Mouse (Mus musculus): ENCODE data around the gene Rtn4rl2. TPM values are rescaled to one million over a fixed set of nuclear protein-coding genes. Genes with fewer than 3 reads are reported as not detected.
A peak's percentile ranks its signal among the peaks of the same experiment; 100 is the strongest.

Rtn4rl2 gene
- total RNA-seq, 2 experiments from 2014 or later = 1.8 to 4.0 TPM

DNA sequence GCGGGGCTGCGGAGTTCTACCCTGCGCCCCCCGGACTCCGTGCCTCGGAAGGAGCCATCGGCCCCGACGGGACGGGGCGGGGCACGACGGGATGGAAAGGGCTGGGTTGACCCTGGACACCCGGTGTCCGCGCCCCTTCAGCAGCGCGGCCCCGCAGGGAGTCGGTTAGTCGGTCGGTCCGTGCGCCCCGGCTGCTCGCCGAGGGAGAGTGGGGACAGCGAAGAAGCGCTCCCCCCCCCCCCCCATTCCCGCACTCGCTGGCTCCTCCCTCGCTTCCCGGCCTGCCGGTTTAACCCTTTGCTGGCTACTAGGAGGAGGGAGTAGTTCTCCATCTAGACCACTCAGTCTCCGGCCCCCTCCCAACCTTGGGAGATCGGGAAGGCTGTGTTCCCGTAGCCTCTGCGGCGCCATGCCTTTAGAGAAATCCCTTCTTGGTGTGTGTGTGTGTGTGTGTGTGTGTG, 341 bp upstream of the Rtn4rl2 start:
- no peak for DNase-seq (ENCODE audit: low spot score)
- intact Hi-C loops (cut with DNase I) = loop anchor here (2.0 to 5.0 kb wide), 3 partner anchors 16 to 120 kb away; no protein-coding TSS in a partner anchor

DNA sequence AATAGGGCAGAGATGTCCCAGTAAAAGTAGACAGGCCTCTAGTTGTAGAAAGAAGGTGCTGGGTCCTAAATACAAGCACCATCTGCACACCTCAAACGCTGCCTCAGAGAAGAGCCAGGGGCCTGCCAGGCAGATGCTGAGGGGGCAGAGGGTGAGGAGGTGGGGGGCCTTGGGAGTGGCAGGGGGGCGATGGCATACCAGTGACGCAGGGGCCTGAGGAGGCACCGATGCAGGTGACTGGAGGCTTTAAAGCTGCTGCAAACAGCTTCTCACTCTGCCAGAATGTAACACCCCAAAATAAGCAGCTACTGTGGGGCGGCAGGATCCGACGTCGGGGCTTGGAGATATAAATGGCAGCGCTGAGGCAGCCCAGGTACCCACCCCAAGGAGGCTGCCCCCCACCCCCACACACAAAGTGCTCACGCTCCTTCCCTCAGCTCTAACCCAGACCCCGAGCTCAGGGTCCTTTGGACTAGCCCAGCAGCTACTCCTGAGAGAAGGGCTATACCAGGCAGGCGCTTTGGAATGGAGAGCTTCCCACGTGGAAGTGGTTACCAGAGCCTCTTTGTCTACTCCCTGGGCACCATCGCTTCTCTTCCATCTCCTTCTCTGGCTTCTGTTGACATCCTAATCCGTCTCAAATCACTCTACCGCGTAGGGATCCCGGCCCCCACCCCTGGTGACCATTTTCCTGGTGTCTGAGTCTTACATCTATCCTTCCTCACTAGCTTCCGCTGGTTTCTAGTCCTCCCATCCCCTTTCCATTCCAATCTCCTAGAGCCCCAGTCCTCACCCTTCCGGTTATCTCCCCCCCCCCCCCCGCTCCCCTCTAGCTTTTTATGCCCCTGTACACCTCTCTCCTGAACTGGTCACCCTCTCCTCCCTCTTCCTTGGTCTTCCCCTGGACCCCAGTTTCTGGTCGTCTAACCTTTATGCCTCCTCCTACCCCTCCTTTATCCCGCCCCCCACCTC, 1.1 kb downstream of the Rtn4rl2 start:
- no peak for DNase-seq (ENCODE audit: low spot score)
- intact Hi-C loops (cut with DNase I) = loop anchor here (2.0 to 5.0 kb wide), 3 partner anchors 15 to 122 kb away; no protein-coding TSS in a partner anchor

GRCm38 (mm10) chr2:84884611-84885010, 1.9 kb downstream of the Rtn4rl2 start:
- no peak for DNase-seq (ENCODE audit: low spot score)

DNA sequence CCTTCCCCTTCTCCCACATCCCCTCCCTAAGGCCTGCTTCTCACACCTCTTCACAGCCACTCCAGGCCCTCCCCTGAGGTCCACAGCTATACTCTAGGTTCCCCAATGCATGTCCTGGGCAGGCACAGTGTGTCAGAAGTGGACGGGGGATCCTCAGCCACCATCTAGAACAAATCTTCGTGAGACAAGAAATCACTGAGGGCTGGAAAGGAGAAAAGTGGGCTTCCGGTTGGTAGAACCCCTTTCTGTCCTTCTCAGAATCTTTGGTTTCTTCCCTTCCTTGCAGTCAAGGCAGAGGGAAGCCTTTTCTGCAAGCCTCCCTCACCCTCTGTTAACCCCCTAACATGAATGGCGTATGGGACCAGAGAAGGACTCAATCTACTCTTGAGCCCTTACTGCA, 2.6 kb downstream of the Rtn4rl2 start:
- no peak for DNase-seq (ENCODE audit: low spot score)
- intact Hi-C loops (cut with DNase I) = no loop called here

More at GRCm38 (mm10) chr2:84884611-84885010, 1.9 kb downstream of the Rtn4rl2 start:
- intact Hi-C loops (cut with DNase I) = loop anchor here (5.0 kb wide), 2 partner anchors 73 to 123 kb away; no protein-coding TSS in a partner anchor

DNA sequence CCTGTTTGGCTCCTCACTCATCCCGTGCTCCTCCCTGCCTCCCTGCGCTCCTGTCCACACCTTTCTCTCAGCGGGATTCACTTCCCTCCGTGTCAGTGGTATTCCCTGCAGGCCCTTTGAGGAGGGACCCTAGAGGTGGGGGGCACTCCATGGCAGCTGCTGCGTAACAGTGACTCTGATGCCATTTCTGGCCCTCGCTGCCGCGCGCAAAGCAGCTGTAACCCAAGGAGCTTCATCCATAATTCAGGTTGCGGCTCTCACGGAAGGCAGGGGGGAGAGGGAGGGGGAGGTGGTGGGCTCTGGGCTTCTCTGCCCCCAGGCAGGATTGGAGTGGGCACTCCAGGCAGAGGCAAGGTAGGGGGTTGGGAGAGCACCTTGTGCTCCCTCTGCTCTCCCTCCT, 3.0 kb downstream of the Rtn4rl2 start:
- no peak for DNase-seq (ENCODE audit: low spot score)
- intact Hi-C loops (cut with DNase I) = no loop called here

DNA sequence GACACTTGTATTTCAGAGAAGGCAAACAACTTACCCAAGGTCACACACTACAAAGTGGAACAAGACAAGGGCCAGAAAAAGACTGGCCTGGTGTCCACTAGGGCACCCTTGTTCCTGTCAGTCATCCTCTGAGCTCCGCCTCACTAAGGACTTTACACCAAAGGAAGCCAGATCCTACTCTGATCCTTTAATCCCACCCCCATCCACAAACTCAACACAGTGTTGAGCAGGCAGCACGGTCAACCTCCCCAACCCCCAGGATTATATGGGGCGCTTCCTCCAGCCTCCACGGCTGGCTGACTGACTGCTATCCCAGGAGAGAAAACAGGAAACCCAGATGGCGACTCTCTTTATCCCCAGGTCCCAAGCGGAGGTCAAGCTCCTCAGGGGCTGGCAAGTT, 3.4 kb downstream of the Rtn4rl2 start:
- intact Hi-C loops (cut with DNase I) = no loop called here
- DNase-seq (ENCODE audit: low spot score) = no peak

GRCm38 (mm10) chr2:84882606-84883005, 3.9 kb downstream of the Rtn4rl2 start:
- intact Hi-C loops (cut with DNase I) = no loop called here

DNA sequence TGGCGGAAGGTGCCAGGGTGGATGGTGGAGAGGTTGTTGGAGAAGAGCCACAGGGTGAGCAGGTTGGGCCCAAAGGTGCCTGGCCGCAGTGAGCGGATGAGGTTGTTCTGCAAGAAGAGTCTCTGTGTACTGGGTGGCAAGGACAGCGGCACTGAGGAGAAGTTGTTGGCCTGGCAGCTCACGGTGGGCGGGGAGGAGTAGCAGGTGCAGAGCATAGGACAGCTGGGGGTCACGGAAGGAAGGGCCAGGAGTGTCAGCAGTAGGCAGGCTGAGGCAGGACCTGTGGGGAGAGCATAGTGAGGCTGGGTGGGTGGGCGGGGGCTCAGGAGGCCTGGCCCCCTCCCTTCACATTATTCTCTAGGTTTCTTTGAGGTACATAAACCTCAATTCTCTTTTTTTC, 5.9 kb downstream of the Rtn4rl2 start:
- DNase-seq (ENCODE audit: low spot score) = no peak
- intact Hi-C loops (cut with DNase I) = no loop called here

More at GRCm38 (mm10) chr2:84882606-84883005, 3.9 kb downstream of the Rtn4rl2 start:
- peak; percentile 24 for DNase-seq (ENCODE audit: low spot score)

GRCm38 (mm10) chr2:84875842-84876241, 10.7 kb downstream of the Rtn4rl2 start:
- DNase-seq (ENCODE audit: low spot score) = no peak
- intact Hi-C loops (cut with DNase I) = no loop called here

DNA sequence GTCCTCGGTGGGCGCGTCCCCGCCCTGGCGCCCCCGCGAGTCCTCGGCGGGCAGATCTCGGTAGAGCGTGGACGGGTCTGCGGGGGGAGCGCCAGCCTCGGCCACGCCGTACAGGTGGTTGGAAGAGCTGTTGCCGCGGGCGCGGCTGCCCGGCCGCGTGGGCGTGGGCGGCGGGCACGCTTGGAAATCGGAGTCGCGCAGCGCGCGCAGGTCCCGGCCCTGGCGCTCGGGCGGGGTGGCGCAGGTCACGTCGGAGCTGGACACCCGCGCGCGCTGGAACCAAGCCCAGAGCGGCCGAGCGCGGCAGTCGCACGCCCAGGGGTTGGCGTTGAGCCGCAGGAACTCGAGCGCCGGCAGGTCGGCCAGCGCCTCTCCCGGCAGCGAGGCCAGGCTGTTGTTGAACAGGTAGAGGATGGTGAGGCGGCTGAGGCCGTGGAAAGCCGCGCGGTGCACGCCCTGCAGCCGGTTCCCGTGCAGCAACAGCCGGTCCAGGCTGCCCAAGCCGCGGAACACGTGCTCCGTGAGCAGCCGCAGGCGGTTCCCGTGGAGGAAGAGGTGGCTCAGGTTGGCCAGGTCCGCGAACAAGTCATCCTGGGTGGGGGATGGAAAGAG, 14.3 kb downstream of the Rtn4rl2 start:
- intact Hi-C loops (cut with DNase I) = no loop called here
- peak; percentile 26 for DNase-seq (ENCODE audit: low spot score)

DNA sequence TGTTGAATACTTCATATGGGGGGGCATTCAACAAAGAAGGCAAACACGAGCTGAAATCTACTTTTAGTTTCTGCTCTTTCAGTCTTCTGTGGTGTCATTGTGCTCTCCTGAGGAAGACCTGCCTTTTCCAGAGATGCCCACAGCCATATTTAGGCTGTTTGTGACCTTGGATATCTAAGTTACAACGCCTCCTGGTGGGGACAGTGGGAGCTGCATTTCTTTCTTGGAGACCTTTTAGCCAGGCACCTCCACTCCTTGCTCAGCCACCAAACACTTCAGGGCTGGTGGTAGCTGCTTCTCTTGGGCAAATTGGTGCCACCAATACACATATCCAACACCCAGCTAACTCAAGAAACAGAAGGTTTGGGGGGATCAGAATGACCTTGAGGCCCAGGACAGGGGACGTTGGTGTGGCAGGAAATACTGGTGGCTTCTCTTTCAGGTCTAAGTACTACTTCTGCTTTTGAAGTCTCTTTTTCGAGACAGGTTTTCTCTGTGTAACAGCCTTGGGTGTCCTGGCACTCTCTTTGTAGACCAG, 15.8 kb downstream of the Rtn4rl2 start:
- no peak for DNase-seq (ENCODE audit: low spot score)

GRCm38 (mm10) chr2:84868977-84869376, 17.5 kb downstream of the Rtn4rl2 start:
- no peak for DNase-seq (ENCODE audit: low spot score)
- intact Hi-C loops (cut with DNase I) = loop anchor here (2.0 to 5.0 kb wide), 3 partner anchors 37 to 142 kb away; no protein-coding TSS in a partner anchor

More for the DNA sequence above, 15.8 kb downstream of the Rtn4rl2 start:
- intact Hi-C loops (cut with DNase I) = loop anchor here (2.0 kb wide), 1 partner anchor 16 kb away; the partner anchor contains the start of gene Rtn4rl2

DNA sequence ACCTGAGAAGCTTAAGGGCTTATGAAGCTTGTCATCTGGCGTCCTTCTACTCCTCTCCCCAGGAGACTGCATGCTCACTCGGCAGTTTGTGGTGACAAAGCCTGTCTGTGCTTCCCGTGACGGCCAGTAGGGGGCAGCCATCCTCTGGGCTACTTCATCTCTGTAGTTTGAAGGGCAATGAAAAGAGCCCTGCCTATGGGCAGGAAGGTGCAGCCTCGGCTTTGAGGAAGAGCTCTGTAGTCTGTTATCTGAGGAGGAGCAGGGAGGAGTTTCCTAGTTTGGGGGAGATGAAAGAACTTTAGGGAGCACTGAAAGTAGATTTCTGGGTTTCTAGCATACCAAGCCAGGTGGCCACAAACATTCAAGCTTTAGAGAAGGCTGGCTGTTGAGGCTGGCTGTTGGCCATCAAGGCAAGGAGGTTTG, 18.0 kb downstream of the Rtn4rl2 start:
- peak; percentile 35 for DNase-seq (ENCODE audit: low spot score)
- intact Hi-C loops (cut with DNase I) = loop anchor here (2.0 to 5.0 kb wide), 3 partner anchors 36 to 142 kb away; no protein-coding TSS in a partner anchor

GRCm38 (mm10) chr2:84865616-84866571, 20.6 kb downstream of the Rtn4rl2 start:
- intact Hi-C loops (cut with DNase I) = loop anchor here (5.0 kb wide), 2 partner anchors 34 to 91 kb away; no protein-coding TSS in a partner anchor
- DNase-seq (ENCODE audit: low spot score) = peak; percentile 24

DNA sequence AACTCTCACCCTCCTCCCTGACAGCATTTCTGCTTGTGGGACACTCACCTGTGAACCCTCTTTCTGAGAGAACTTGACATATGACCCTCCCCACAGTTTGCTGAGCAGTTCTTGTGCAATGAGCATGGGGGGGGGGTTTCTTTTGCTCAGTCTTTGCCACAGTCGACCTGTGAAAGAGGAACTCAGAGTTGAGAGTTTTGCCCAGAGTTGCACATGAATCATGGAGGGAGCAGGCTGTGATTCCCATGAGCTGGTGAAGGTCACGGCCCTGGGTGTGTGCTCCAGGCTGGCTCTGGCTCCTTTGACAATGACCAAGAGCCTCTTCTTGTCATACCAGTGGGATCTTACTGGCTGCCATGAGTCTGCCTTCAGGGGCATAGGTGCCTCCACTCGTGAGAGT, 24.3 kb downstream of the Rtn4rl2 start:
- intact Hi-C loops (cut with DNase I) = no loop called here
- no peak for DNase-seq (ENCODE audit: low spot score)

GRCm38 (mm10) chr2:84861430-84861829, 25.1 kb downstream of the Rtn4rl2 start:
- intact Hi-C loops (cut with DNase I) = no loop called here
- no peak for DNase-seq (ENCODE audit: low spot score)

DNA sequence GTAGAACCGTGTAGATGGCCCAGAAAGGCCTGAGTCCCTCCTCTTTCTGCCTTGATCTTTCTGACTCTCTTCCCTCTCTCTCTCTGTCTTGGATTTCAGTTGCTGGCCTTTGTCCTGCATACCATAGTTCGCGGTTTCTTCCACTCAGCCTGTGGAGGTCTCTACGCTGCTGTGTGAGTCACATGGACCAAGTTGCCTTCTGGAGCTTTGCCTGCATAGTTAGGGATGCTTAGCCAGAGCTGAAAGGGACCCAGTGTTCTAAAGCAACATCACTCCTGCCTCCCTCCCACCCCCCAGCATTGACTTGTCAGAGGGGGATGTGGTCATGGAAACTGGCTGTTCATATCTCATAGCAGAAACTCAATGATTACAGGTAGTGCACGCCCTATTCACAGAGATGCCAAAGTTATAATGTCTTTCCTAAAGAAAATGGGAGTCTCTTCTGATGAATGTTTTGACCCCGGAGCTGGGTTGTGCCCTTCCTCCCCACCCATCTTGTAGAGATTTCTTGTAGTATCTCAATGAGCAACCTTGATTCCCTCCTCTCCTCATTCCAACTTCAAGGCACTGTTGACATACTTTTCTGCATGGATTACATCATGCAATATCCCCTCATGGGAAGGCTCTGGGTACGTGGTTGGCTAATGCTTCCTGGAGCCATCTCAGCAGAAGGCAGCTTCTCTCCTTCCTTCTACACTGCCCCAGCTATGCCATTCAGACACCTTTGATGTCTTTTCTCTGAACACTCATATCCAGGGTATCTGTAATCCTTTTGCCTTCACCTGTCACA, 26.3 kb downstream of the Rtn4rl2 start:
- DNase-seq (ENCODE audit: low spot score) = no peak
- intact Hi-C loops (cut with DNase I) = no loop called here

DNA sequence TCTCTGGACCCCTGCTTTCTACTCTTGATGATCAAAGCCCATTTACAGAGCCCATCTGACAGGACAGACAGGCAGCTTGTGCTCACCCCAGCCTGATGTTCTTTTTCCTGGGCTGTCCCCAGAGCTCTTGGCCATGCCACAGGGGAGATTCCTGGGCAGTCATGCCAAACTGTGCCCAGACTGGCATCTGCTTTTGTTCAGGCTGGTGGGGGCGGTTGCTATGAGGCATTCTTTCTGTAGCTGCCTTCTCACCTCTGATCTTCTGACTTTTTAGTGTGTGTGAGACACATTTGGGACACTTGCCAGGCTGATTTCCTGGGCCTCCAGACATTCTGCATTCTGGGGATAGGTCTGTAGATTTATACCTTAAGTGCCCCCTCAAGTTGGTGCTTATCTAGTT, 28.0 kb downstream of the Rtn4rl2 start:
- DNase-seq (ENCODE audit: low spot score) = no peak
- intact Hi-C loops (cut with DNase I) = no loop called here
